ENCODE assay signal across 11 mouse cellular contexts in genomic region chr10:68127604-68128256, GRCm38 (mm10).
A peak's percentile ranks its signal among the peaks of the same experiment; 100 is the strongest.
DNase-seq lines count a peak whose midpoint lies in the region; ATAC-seq and TF ChIP-seq lines count a peak whose summit lies in the region.
"Had no signal": no experiment of that assay in that cellular context is flagged by ENCODE, and none has a peak within 500 bp of the region (broad histone marks: within the 10 kb centered on the region; RNA-seq: fewer than 3 reads in every experiment).

No protein-coding gene starts in this region.

- H3K9ac ChIP-seq in intestine, embryonic 16.5 days (ENCODE audit: low read depth, low read length), result no peak overlapping the region

- peaks cover 4% of the 10 kb centered on the region; the same call in 1 of the 2 replicates for H3K36me3 ChIP-seq in intestine, embryonic 16.5 days (ENCODE audit: control insufficient read depth, insufficient read depth, low read length)

- no peak for TF ChIP-seq CTCF in left cerebral cortex, adult 2 months (IDR thresholded peaks at IDR 0.05)

- H3K4me1 ChIP-seq in brown adipose tissue, adult 24 weeks (ENCODE audit: control insufficient read depth, insufficient read depth, insufficient read length, low read length), result peaks cover 23% of the 10 kb centered on the region
- peaks cover 18% of the 10 kb centered on the region for H3K4me1 ChIP-seq in intestine, embryonic 16.5 days (ENCODE audit: control insufficient read depth, insufficient read depth, low read length)

- WGBS in intestine, embryonic 16.5 days, result 49% methylated on average over 6 of the region's 6 CpGs

- ATAC-seq in intestine, embryonic 16.5 days, result peak; percentile 78
- ATAC-seq: forebrain, embryonic 16.5 days had no signal

- H3K4me2 ChIP-seq in intestine, embryonic 16.5 days (ENCODE audit: low read depth, low read length), result no peak overlapping the region

- H3K27me3 ChIP-seq in intestine, embryonic 16.5 days (replicated peaks; ENCODE audit: control insufficient read depth, insufficient read depth, low read length), result no peaks in the 10 kb centered on the region

- H3K4me3 ChIP-seq in left cerebral cortex, adult 2 months, result no peak overlapping the region
- no peak overlapping the region for H3K4me3 ChIP-seq in brown adipose tissue, adult 24 weeks (ENCODE audit: insufficient read depth, low read depth, low read length)
- no peak overlapping the region for H3K4me3 ChIP-seq in intestine, embryonic 16.5 days (ENCODE audit: low read length)

- H3K27ac ChIP-seq in left cerebral cortex, adult 2 months, result peak overlapping the region; percentile 45
- H3K27ac ChIP-seq in brown adipose tissue, adult 24 weeks (replicated peaks; ENCODE audit: low read depth, low read length), result peak overlapping the region; percentile 86
- H3K27ac ChIP-seq in intestine, embryonic 16.5 days (ENCODE audit: low read length), result peak overlapping the region; percentile 76

- intact Hi-C loops in heart, postnatal 36 days (cut with DNase I), result loop anchor here (1.0 kb wide), 1 partner anchor 37 kb away; no protein-coding TSS in a partner anchor
- intact Hi-C loops in left cerebral cortex, adult 2 months (cut with DNase I), result no loop called here
- intact Hi-C loops in left cerebral cortex, postnatal 25 days (cut with DNase I), result no loop called here

- peak; percentile 63 for DNase-seq in heart, adult 11 months
- no peak for DNase-seq in heart, postnatal 36 days
- no peak for DNase-seq in left cerebral cortex, adult 2 months (ENCODE audit: extremely low spot score in 1 of 2, low spot score in 2 of 2)
- no peak for DNase-seq in left cerebral cortex, postnatal 25 days (ENCODE audit: low spot score in 2 of 2)
- no peak for DNase-seq in embryo, embryonic 9.5 days (ENCODE audit: extremely low spot score)
- no peak for DNase-seq in T-cell, adult 2 months (ENCODE audit: low spot score)
- DNase-seq: cerebellum, adult 11 months; thymus, adult 2 months had no signal

- H3K9me3 ChIP-seq in intestine, embryonic 16.5 days (ENCODE audit: control insufficient read depth, low read length), result no peaks in the 10 kb centered on the region
